Mouse (Mus musculus) lung, postnatal 0 days (tissue): ENCODE measurements around the gene Mas1. TPM values are rescaled to one million over a fixed set of nuclear protein-coding genes. Genes with fewer than 3 reads are reported as not detected.

ENCODE experiments used
- ATAC-seq: fragments of 200-750 bp; cut with Nextera tagmentation; 2 replicates; pipeline ENCODE4 v1.8.0; 2017; ENCODE audit warnings: moderate library complexity
- DNase-seq: peaks from one replicate; pipeline ENCODE4 v3.0.0-alpha.2; 2016; ENCODE audit warnings: low spot score
- H3K27ac ChIP-seq: fragments of 300-500 bp; sonication (generic); 2 replicates; pipeline ENCODE4 v1.5.1; 2014; ENCODE audit warnings: antibody characterized with exemption, mild to moderate bottlenecking, low read length, mixed read lengths
- H3K27me3 ChIP-seq: fragments of 300-500 bp; sonication (generic); replicated peaks from 2 replicates; pipeline ENCODE4 v1.6.1; 2014; ENCODE audit warnings: low read length, mixed read lengths; ENCODE audit not compliant: insufficient read depth
- H3K36me3 ChIP-seq: fragments of 300-500 bp; sonication (generic); 2 replicates; pipeline ENCODE4 v1.6.1; 2014; ENCODE audit warnings: low read length, mixed read lengths; ENCODE audit not compliant: insufficient read depth
- H3K4me1 ChIP-seq: fragments of 300-500 bp; sonication (generic); 2 replicates; pipeline ENCODE4 v1.6.1; 2014; ENCODE audit warnings: antibody characterized with exemption, low read depth, low read length, mixed read lengths; ENCODE audit not compliant: insufficient read depth
- H3K4me2 ChIP-seq: fragments of 300-500 bp; sonication (generic); replicated peaks from 2 replicates; pipeline ENCODE4 v1.6.1; 2014; ENCODE audit warnings: low read depth, mild to moderate bottlenecking, low read length, moderate library complexity, mixed read lengths
- H3K4me3 ChIP-seq: fragments of 300-500 bp; sonication (generic); 2 replicates; pipeline ENCODE4 v1.5.1; 2014; ENCODE audit warnings: low read depth, low read length
- H3K9ac ChIP-seq: fragments of 300-500 bp; sonication (generic); replicated peaks from 2 replicates; pipeline ENCODE4 v1.6.1; 2014; ENCODE audit warnings: low read depth, mild to moderate bottlenecking
- H3K9me3 ChIP-seq: fragments of 300-500 bp; sonication (generic); 2 replicates; pipeline ENCODE4 v1.6.1; 2016; ENCODE audit warnings: low read length, mixed read lengths
- CTCF ChIP-seq: IDR thresholded peaks from 2 replicates; pipeline ENCODE4 v1.5.1; 2016; ENCODE audit warnings: antibody characterized with exemption, mild to moderate bottlenecking
- EP300 ChIP-seq: IDR thresholded peaks from 2 replicates; pipeline ENCODE4 v1.6.1; 2016; ENCODE audit warnings: antibody characterized with exemption, mild to moderate bottlenecking, control low read depth
- WGBS: fragments of 180-500 bp; shearing (Covaris S2); extraction: QIAGEN DNeasy Blood & Tissue Kit; methylation state at CpG from one replicate; pipeline ENCODE4 v1.1.7; 2014; 5-methylcytosine and 5-hydroxymethylcytosine counted together
- polyA plus RNA-seq: library from polyadenylated mRNA; unstranded; fragments of >200 nt; fragmentation: Nextera tagmentation; extraction: Ambion mirVana; gene quantifications from 2 replicates; pipeline ENCODE4 v1.2.1, GENCODE M21; 2015

Gene Mas1
- polyA plus RNA-seq, 1 experiment from 2014 or later = 0.14 TPM

DNA sequence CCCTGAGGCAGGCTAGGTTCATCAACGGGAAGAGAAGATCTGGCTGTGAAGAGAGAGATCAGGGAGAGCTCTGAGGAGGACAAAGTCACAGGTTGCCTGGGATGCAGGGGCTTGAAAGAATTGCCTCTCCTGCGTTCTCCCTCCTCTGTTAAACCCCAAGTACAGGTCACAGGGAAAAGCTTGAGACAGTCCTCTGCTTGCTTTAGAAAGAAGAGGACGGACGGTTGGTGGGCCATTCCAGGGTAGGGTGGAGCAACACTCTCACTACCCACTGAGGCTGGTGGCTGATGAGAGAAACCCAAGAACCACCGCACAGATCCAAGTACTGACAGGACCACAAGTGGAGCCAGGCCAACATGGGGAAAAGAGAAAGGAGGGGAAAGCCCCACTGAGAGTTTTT, 7.8 kb upstream of the Mas1 start, which contains the start of gene Mrgprh:
Mrgprh (plus strand) TSS at position 301 of the 400 bp plus-strand sequence.
- Histone ChIP-seq H3K4me1 (no peaks in the 10 kb centered on the region), H3K27ac (no peak within 1 kb of the TSS), H3K27me3 (0 out of 2 replicates have a peak, but pooled peaks cover 4% of the 10 kb centered on the region), H3K4me2 (no peak within 1 kb of the TSS), H3K9me3 (no peaks in the 10 kb centered on the region), H3K36me3 (no peaks in the 10 kb centered on the region), H3K4me3 (no peak within 1 kb of the TSS), H3K9ac (no peak within 1 kb of the TSS)
- DNase-seq (no peak), ATAC-seq (no peak)
- no peak for TF ChIP-seq EP300
- TF ChIP-seq CTCF = no peak
- WGBS = 63% methylated on average over 5 of the region's 5 CpGs

DNA sequence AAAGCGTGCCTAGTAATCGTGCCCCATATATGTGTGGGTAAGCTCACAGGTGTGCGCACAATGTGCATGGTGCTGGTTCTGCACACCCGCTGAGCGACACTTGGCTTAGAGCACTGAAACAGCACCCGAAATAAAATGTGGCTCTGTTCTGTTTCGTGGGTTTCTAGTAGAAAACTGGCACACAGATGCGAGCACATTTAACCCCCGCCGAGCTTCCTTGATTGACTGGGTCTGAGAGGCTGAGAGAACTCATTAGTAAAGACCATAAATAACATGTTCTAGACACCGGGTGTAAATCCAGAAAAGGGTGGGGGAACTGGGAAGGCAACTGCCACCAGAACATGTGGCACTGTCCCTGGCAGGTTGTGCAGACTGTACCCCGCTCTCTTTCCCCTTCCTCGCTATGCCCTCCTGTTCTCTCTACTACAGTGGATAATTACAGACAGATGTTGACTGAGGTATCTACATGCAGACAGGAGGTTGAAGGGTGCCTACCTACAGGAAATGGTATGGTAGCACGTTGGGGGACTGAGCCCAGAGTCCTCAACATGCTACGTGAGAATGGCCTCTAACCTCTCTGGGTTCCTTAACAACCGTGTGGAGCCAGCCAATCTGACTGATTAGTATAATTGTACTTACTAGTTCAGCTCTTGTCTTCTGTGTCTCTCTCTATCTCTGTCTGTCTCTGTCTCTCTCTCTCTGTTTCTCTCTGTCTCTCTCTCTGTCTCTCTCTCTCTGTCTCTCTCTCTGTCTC, 4.5 kb upstream of the Mas1 start:
- WGBS = 68% methylated on average over 16 of the region's 16 CpGs
- DNase-seq = no peak
- no peak for ATAC-seq

DNA sequence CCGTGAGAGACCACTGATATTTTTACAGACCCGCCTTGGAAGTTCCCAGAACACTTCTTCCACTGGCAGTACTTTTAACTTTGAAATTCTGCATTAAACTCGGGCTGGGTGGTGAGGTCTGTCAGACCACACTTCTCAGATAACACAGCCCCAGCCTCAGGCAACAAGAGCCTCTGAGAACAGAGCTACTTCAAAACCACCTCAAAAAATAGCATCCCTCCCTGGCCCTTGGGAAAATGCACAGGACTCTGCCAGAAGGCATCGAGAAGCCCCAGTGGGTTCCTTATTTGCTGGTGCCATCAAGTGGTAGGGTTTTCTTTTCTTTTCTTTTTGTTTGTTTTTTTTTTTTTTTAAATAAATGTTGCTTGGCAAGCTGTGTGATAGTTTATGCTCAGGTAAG, 697 bp upstream of the Mas1 start:
- no peaks in the 10 kb centered on the region for H3K36me3 ChIP-seq
- H3K4me2 ChIP-seq = no peak overlapping the region
- no peaks in the 10 kb centered on the region for H3K9me3 ChIP-seq
- no peak overlapping the region for H3K4me3 ChIP-seq
- H3K27me3 ChIP-seq = 0 out of 2 replicates have a peak, but pooled peaks cover 4% of the 10 kb centered on the region
- H3K4me1 ChIP-seq = no peaks in the 10 kb centered on the region
- WGBS = 15% methylated on average over 4 of the region's 4 CpGs
- H3K27ac ChIP-seq = no peak overlapping the region
- H3K9ac ChIP-seq = no peak overlapping the region
- no peak for ATAC-seq
- TF ChIP-seq CTCF (no peak), EP300 (no peak)
- no peak for DNase-seq

More for the DNA sequence above, 4.5 kb upstream of the Mas1 start:
- H3K9me3 ChIP-seq = no peaks in the 10 kb centered on the region
- H3K4me2 ChIP-seq = no peak overlapping the region
- H3K36me3 ChIP-seq = no peaks in the 10 kb centered on the region
- 0 out of 2 replicates have a peak, but pooled peaks cover 4% of the 10 kb centered on the region for H3K27me3 ChIP-seq
- H3K4me1 ChIP-seq = no peaks in the 10 kb centered on the region
- no peak overlapping the region for H3K27ac ChIP-seq
- H3K4me3 ChIP-seq = no peak overlapping the region
- no peak for TF ChIP-seq EP300
- TF ChIP-seq CTCF = no peak
- no peak overlapping the region for H3K9ac ChIP-seq

DNA sequence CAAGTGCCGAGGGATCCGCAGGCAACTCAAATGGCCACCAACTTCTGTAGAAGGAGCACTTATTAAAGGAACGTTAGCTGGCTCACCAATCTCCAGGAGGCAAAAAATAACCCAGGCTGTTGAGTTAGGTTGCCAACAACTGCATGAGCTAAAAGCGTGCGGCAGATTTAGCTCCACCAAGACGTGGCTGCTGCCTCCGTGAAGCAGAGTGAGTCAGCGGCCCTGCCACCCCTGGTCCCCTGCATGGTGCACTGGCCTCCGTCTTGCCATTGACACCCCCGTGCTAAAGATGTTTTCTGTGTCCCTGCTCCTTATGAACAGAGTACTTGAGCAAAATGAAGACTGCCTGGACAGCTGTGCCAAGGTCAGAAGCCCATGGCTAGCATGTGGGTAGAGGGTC, 1.1 kb downstream of the Mas1 start:
- DNase-seq (no peak), ATAC-seq (no peak)
- Histone ChIP-seq H3K4me1 (no peaks in the 10 kb centered on the region), H3K27ac (no peak overlapping the region), H3K36me3 (no peaks in the 10 kb centered on the region), H3K4me2 (no peak overlapping the region), H3K4me3 (no peak overlapping the region), H3K9ac (no peak overlapping the region), H3K27me3 (0 out of 2 replicates have a peak, but pooled peaks cover 1% of the 10 kb centered on the region), H3K9me3 (no peaks in the 10 kb centered on the region)
- TF ChIP-seq EP300 (no peak), CTCF (no peak)
- 82% methylated on average over 10 of the region's 10 CpGs for WGBS

DNA sequence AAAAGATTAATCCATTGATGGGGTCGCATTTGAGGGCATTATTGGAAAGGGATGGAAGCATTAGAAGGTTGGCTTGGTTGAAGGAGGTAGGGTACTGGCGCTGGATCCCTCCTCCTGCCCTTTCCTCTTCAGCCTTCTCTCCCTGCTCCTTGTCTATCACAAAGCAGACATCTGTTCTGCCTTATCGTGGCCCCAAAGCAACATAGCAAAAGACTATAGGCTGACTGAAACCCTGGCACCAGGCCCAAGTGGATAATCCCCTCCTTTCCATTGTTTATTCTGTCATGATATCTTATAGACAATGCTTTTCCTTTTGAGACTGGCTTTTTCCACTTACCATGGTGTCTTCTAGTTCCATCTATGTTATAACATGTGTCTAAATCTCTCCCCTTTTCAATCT, 2.5 kb downstream of the Mas1 start:
- Histone ChIP-seq H3K4me1 (no peaks in the 10 kb centered on the region), H3K4me3 (no peak overlapping the region), H3K27ac (no peak overlapping the region), H3K36me3 (no peaks in the 10 kb centered on the region), H3K27me3 (no peaks in the 10 kb centered on the region), H3K9ac (no peak overlapping the region), H3K9me3 (no peaks in the 10 kb centered on the region), H3K4me2 (no peak overlapping the region)
- ATAC-seq = no peak
- no peak for DNase-seq
- WGBS = 58% methylated on average over 3 of the region's 3 CpGs
- TF ChIP-seq CTCF (no peak), EP300 (no peak)

DNA sequence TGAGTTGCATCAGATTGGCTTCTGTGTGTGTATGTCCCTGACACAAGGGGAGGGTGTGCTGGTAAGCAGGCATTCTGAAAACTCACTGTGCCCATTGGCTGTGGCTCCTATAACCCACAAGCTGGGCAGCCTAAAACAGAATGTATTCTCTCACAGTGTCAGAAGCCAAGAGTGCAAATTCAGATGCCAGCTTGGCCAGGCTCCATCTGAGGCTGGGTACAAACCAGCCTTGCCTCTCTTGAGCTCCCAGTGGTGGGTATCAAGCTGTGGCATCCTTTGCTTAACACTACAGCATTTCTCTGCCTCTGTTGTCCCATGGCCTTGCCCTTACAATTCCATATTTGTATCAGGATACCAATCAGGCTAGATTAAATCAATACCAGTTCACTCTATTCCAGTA, 3.8 kb downstream of the Mas1 start:
- Histone ChIP-seq H3K27me3 (no peaks in the 10 kb centered on the region), H3K27ac (no peak overlapping the region), H3K36me3 (no peaks in the 10 kb centered on the region), H3K4me2 (no peak overlapping the region), H3K9me3 (no peaks in the 10 kb centered on the region), H3K4me3 (no peak overlapping the region), H3K9ac (no peak overlapping the region), H3K4me1 (no peaks in the 10 kb centered on the region)
- TF ChIP-seq EP300 = no peak
- no peak for TF ChIP-seq CTCF
- ATAC-seq (no peak), DNase-seq (no peak)
